Mouse (Mus musculus) kidney, embryonic 14.5 days (tissue): ENCODE results near the gene Atp2b2. TPM values are rescaled to one million over a fixed set of nuclear protein-coding genes. Genes with fewer than 3 reads are reported as not detected.
"Not testable (repeated sequence)": the region's sequence is repeated elsewhere in the genome, so short reads cannot be mapped to it uniquely, and the experiment has no call there.

ENCODE experiments used
- ATAC-seq: fragments of 200-750 bp; cut with Nextera tagmentation; 2 replicates; pipeline ENCODE4 v1.8.0; 2017; ENCODE audit warnings: moderate number of reproducible peaks, mild to moderate bottlenecking, moderate TSS enrichment, moderate library complexity; ENCODE audit not compliant: low FRiP score, low TSS enrichment
- H3K27ac ChIP-seq: fragments of 300-500 bp; sonication (generic); 2 replicates; pipeline ENCODE4 v1.5.1; 2014; ENCODE audit warnings: low read depth, mild to moderate bottlenecking, low read length, moderate library complexity, mixed read lengths
- H3K27me3 ChIP-seq: fragments of 300-500 bp; sonication (generic); 2 replicates; pipeline ENCODE4 v1.6.1; 2014; ENCODE audit warnings: mild to moderate bottlenecking, low read length; ENCODE audit not compliant: control insufficient read depth, insufficient read depth
- H3K36me3 ChIP-seq: fragments of 300-500 bp; sonication (generic); 2 replicates; pipeline ENCODE4 v1.6.1; 2014; ENCODE audit warnings: low read length, mixed read lengths; ENCODE audit not compliant: control insufficient read depth, insufficient read depth
- H3K4me1 ChIP-seq: fragments of 300-500 bp; sonication (generic); 2 replicates; pipeline ENCODE4 v1.6.1; 2014; ENCODE audit warnings: low read length, mixed read lengths; ENCODE audit not compliant: control insufficient read depth, insufficient read depth
- H3K4me2 ChIP-seq: fragments of 300-500 bp; sonication (generic); replicated peaks from 2 replicates; pipeline ENCODE4 v1.6.1; 2014; ENCODE audit warnings: low read depth, mild to moderate bottlenecking, low read length
- H3K4me3 ChIP-seq: fragments of 300-500 bp; sonication (generic); 2 replicates; pipeline ENCODE4 v1.5.1; 2014; ENCODE audit warnings: mild to moderate bottlenecking, low read length
- H3K9ac ChIP-seq: fragments of 300-500 bp; sonication (generic); 2 replicates; pipeline ENCODE4 v1.6.1; 2014; ENCODE audit warnings: low read depth, mild to moderate bottlenecking, low read length, moderate library complexity
- H3K9me3 ChIP-seq: fragments of 300-500 bp; sonication (generic); 2 replicates; pipeline ENCODE4 v1.6.1; 2016; ENCODE audit warnings: low read length; ENCODE audit not compliant: control insufficient read depth
- WGBS: fragments of 180-500 bp; shearing (Covaris S2); extraction: QIAGEN DNeasy Blood & Tissue Kit; methylation state at CpG from one replicate; pipeline ENCODE4 v1.1.7; 2014; 5-methylcytosine and 5-hydroxymethylcytosine counted together
- polyA plus RNA-seq: library from polyadenylated mRNA; unstranded; fragments of >200 nt; fragmentation: Nextera tagmentation; extraction: Ambion mirVana; gene quantifications from 2 replicates; pipeline ENCODE4 v1.2.1, GENCODE M21; 2014

Gene Atp2b2
- polyA plus RNA-seq, 1 experiment from 2014 or later: 0.47 TPM

DNA sequence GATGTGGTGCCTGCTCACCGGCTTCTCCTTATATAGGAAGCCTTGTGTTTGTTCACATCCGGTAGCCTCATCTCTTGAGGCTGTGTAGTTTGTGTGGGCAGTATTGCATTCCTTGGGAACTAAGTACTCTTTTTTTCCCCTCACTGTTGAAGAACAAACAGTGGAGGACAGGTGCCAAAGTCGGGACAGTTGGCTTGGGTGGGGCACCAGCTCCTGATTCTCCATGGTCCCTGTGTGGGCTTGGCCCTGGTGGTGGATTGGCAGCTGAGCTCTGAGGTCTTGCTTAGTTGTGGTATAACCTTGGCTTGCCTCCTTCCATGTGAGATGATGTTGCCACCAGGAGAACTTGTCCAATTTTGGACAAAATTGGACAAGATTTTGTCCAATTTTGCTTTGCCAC, 322.5 kb downstream of the Atp2b2 start, which contains the start of gene Ghrl:
TSS of gene Ghrl (minus strand) at position 3 of the 400 bp plus-strand sequence.
- no peaks in the 10 kb centered on the region for H3K27me3 ChIP-seq
- H3K27ac ChIP-seq: no peak within 1 kb of the TSS
- WGBS: 93% methylated on average over 3 of the region's 3 CpGs
- peaks cover 49% of the 10 kb centered on the region for H3K36me3 ChIP-seq
- H3K4me3 ChIP-seq: no peak within 1 kb of the TSS
- H3K4me2 ChIP-seq: no peak within 1 kb of the TSS
- no peak for ATAC-seq
- no peaks in the 10 kb centered on the region for H3K4me1 ChIP-seq
- no peak within 1 kb of the TSS for H3K9ac ChIP-seq
- H3K9me3 ChIP-seq: no peaks in the 10 kb centered on the region

DNA sequence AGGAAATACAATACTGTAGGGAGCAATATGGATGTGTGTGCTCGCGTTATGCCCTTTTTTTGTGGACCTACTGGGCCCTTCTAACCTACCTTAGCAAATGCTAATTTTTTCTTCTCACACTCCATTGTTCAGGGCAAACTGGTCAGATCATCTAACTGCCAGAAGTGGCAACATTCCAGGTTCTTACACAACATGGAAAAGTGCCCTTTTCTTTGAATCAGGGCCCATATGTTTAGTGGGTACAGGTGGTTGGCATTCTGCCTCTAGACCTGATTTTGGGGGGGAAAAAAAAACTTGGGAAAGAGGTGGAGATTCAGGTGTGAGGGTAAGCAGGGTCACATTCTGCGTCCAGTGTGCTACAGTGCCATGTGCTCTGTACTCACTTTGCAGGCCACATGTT, 324.9 kb downstream of the Atp2b2 start:
- H3K9me3 ChIP-seq: no peaks in the 10 kb centered on the region
- H3K4me2 ChIP-seq: no peak overlapping the region
- peaks cover 64% of the 10 kb centered on the region for H3K36me3 ChIP-seq
- H3K27ac ChIP-seq: no peak overlapping the region
- WGBS: 88% methylated on average over 3 of the region's 3 CpGs
- H3K4me1 ChIP-seq: no peaks in the 10 kb centered on the region
- no peak overlapping the region for H3K9ac ChIP-seq
- H3K27me3 ChIP-seq: no peaks in the 10 kb centered on the region
- no peak overlapping the region for H3K4me3 ChIP-seq
- no peak for ATAC-seq

DNA sequence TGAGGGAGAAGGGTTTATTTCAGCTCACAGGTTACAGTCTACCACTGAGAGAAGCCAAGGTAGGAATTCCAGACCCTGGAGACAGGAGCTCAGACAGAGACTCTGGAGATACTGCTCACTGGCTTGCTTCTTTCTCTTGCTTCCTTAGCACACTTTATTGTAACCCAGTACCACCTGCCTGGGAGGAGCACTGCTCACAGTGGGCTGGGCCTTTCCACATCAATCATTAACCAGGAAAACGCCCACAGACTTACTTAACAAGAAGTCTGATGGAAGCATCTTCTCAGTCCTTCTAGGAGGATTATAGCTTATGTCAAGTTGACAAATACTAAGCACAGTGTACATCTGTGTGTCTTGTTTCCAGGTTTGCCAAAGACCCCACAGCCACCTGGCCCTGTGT, 327.6 kb downstream of the Atp2b2 start:
- H3K27me3 ChIP-seq: no peaks in the 10 kb centered on the region
- H3K4me3 ChIP-seq: no peak overlapping the region
- peaks cover 80% of the 10 kb centered on the region for H3K36me3 ChIP-seq
- H3K4me1 ChIP-seq: no peaks in the 10 kb centered on the region
- no peak for ATAC-seq
- 74% methylated on average over 1 of the region's 1 CpGs for WGBS
- H3K9me3 ChIP-seq: no peaks in the 10 kb centered on the region
- H3K27ac ChIP-seq: no peak overlapping the region
- H3K4me2 ChIP-seq: no peak overlapping the region
- no peak overlapping the region for H3K9ac ChIP-seq

GRCm38 (mm10) chr6:113714276-113714675, 328.1 kb downstream of the Atp2b2 start:
- Histone ChIP-seq H3K27ac (no peak overlapping the region), H3K4me2 (no peak overlapping the region), H3K9me3 (no peaks in the 10 kb centered on the region), H3K4me1 (no peaks in the 10 kb centered on the region), H3K9ac (no peak overlapping the region), H3K4me3 (no peak overlapping the region), H3K27me3 (no peaks in the 10 kb centered on the region), H3K36me3 (peaks cover 85% of the 10 kb centered on the region)
- 89% methylated on average over 2 of the region's 2 CpGs for WGBS
- ATAC-seq: no peak

DNA sequence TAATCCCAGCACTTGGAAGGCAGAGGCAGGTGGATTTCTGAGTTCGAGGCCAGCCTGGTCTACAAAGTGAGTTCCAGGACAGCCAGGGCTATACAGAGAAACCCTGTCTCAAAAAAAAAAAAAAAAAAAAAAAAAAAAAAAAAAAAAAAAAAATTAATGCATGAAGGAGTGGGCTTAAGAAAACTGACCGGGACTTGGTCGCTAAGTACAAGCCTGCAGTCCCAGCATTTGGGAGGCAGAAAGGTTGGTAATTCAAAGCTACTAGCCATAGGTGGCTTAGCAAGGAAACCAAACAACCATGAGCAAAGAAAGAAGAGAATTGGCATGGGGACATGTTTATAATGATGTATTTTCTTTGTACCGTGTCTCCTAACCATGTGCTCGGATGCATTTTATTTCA, 329.0 kb downstream of the Atp2b2 start:
- WGBS: 91% methylated on average over 4 of the region's 5 CpGs
- ATAC-seq, H3K27me3 ChIP-seq, H3K9me3 ChIP-seq, H3K27ac ChIP-seq, H3K9ac ChIP-seq, H3K4me2 ChIP-seq, H3K4me1 ChIP-seq, H3K4me3 ChIP-seq: not testable (repeated sequence)
- H3K36me3 ChIP-seq: peaks cover 85% of the 10 kb centered on the region

- no peaks in the 10 kb centered on the region for H3K9me3 ChIP-seq
- 86% methylated on average over 3 of the region's 3 CpGs for WGBS
- H3K27ac ChIP-seq: no peak overlapping the region
- ATAC-seq: no peak
- peaks cover 87% of the 10 kb centered on the region for H3K36me3 ChIP-seq
- no peaks in the 10 kb centered on the region for H3K4me1 ChIP-seq
- no peak overlapping the region for H3K9ac ChIP-seq
- no peak overlapping the region for H3K4me2 ChIP-seq
- H3K4me3 ChIP-seq: no peak overlapping the region
- no peaks in the 10 kb centered on the region for H3K27me3 ChIP-seq
Observed at GRCm38 (mm10) chr6:113712718-113713117, 329.7 kb downstream of the Atp2b2 start.

- Histone ChIP-seq H3K4me3 (peak overlapping the region; percentile 71), H3K4me1 (peaks cover 18% of the 10 kb centered on the region), H3K27ac (peak overlapping the region; percentile 80), H3K27me3 (no peaks in the 10 kb centered on the region), H3K4me2 (peak overlapping the region; percentile 93), H3K9me3 (no peaks in the 10 kb centered on the region), H3K36me3 (peaks cover 15% of the 10 kb centered on the region), H3K9ac (peak overlapping the region; percentile 85)
- ATAC-seq: peak; percentile 0; the same call in 1 of the 2 replicates
- WGBS: under 1% methylated on average over 94 of the region's 113 CpGs
Observed at GRCm38 (mm10) chr6:113697222-113698205, 344.9 kb downstream of the Atp2b2 start.

DNA sequence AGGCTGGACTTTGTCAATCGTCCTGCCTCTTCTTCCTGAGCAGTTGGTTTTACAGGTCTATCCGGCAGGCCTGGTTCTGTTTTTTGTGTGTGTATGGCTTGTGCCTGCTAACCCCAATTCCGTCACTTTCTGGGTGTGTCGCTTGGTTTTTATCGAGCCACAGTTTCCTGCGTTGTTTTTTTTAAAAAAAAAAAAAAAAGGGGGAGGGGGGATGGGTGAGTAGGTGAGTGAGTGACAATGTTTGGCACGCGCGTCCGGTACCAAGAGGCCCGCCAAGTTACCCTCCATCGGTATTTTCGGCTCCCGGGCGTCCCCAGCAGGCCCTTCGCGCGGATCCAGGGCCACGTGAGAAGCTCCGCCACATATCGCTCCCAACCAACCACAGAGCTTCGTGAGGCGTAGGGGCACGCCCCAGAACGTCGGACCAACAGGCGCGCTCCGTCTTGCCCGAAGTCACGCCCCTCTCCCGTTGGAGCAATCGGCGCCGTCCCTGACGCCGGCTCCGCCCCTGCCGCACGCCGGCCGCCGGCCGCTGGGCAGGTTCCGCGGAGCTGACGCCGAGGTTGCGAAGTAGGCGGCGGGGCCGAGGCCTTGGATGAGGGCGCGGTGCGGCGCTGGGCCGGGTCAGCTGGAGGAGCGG, 345.7 kb downstream of the Atp2b2 start, which contains the start of gene Tatdn2:
TSS of gene Tatdn2 (plus strand) at position 469 of the 640 bp plus-strand sequence.
- Histone ChIP-seq H3K9me3 (no peaks in the 10 kb centered on the region), H3K9ac (peak within 1 kb of the TSS; percentile 85), H3K36me3 (peaks cover 7% of the 10 kb centered on the region), H3K27me3 (no peaks in the 10 kb centered on the region), H3K4me3 (peak within 1 kb of the TSS; percentile 71), H3K4me2 (peak within 1 kb of the TSS; percentile 93), H3K4me1 (peaks cover 18% of the 10 kb centered on the region), H3K27ac (peak within 1 kb of the TSS; percentile 80)
- ATAC-seq: peak; percentile 98
- WGBS: under 1% methylated on average over 58 of the region's 58 CpGs
